Comparison of ENCODE assay signal across 12 mouse cellular contexts in the genomic region with DNA sequence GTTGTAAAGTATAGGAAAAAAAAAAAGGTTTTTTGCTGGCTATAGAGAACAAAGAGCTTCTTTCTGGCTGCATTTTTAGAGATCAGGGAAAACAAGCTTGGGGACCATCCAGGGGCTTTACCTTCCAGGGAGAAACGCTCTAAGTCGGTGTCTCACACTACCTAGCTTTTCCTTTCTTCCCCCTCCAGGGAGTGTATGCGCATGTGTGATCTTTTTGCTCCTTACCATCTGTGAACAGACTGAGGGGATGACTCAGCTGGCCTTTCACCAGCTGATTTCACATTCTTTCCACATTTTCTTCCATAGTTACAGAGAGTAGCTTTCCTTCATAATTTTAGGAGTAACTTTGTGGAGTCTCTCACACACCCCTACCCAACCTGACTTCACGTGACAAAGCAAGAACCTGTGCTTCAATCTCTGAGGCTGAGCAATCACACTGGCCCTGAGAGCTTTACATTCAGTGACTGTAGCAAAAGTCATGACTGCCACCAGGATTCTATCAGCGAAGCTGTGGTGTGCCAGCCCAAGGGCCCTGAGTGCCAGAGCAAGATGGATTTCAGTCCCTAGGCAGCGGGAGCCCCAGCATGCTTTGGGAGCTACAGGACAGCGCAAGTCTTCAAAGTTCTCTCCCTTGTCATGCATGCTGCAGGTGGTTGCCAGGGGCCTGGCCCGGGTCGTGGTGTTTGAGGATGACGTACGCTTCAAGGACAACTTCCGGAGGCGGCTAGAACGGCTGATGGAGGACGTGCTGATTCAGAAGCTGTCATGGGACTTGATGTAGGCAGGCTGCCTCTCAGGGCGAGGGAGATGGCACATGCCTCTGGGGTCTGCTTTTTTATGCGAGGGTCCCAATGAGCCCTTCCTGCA. TPM values are rescaled to one million over a fixed set of nuclear protein-coding genes. Genes with fewer than 3 reads are reported as not detected.
A peak's percentile ranks its signal among the peaks of the same experiment; 100 is the strongest.
DNase-seq lines count a peak whose midpoint lies in the region; ATAC-seq and TF ChIP-seq lines count a peak whose summit lies in the region.
"Had no signal": no experiment of that assay in that cellular context is flagged by ENCODE, and none has a peak within 500 bp of the region (broad histone marks: within the 10 kb centered on the region; RNA-seq: fewer than 3 reads in every experiment).

No protein-coding gene starts in this region.

- no peak overlapping the region for H3K4me3 ChIP-seq in lung, embryonic 14.5 days (ENCODE audit: low read depth, low read length)
- H3K4me3 ChIP-seq in heart, embryonic 13.5 days, result no peak overlapping the region
- H3K4me3 ChIP-seq in hindbrain, embryonic 12.5 days, result no peak overlapping the region
- no peak overlapping the region for H3K4me3 ChIP-seq in hindbrain, embryonic 16.5 days (ENCODE audit: low read length)
- H3K4me3 ChIP-seq: limb, embryonic 15.5 days had no signal

- no peak for ATAC-seq in cerebellum, adult (ENCODE audit: insufficient number of reproducible peaks, low FRiP score, low TSS enrichment)
- ATAC-seq in lung, embryonic 14.5 days (ENCODE audit: insufficient read depth), result no peak
- ATAC-seq in heart, embryonic 13.5 days (ENCODE audit: extremely low read depth, insufficient number of reproducible peaks, low FRiP score, low TSS enrichment), result no peak
- no peak for ATAC-seq in hindbrain, embryonic 12.5 days (ENCODE audit: low FRiP score)
- no peak for ATAC-seq in hindbrain, embryonic 16.5 days

- H3K4me2 ChIP-seq in lung, embryonic 14.5 days, result no peak overlapping the region
- H3K4me2 ChIP-seq in heart, embryonic 13.5 days, result no peak overlapping the region
- H3K4me2 ChIP-seq in hindbrain, embryonic 12.5 days (replicated peaks), result no peak overlapping the region
- no peak overlapping the region for H3K4me2 ChIP-seq in hindbrain, embryonic 16.5 days (ENCODE audit: low read length)
- H3K4me2 ChIP-seq: limb, embryonic 15.5 days had no signal

- H3K36me3 ChIP-seq in lung, embryonic 14.5 days (ENCODE audit: insufficient read depth), result peaks cover 5% of the 10 kb centered on the region; the same call in 1 of the 2 replicates
- H3K36me3 ChIP-seq in heart, embryonic 13.5 days, result peaks cover 27% of the 10 kb centered on the region
- peaks cover 18% of the 10 kb centered on the region for H3K36me3 ChIP-seq in hindbrain, embryonic 12.5 days
- H3K36me3 ChIP-seq in hindbrain, embryonic 16.5 days (ENCODE audit: control insufficient read depth, insufficient read depth, low read length), result peaks cover 8% of the 10 kb centered on the region

- no peak overlapping the region for H3K27ac ChIP-seq in lung, embryonic 14.5 days (ENCODE audit: low read depth)
- 0 out of 2 replicates have a peak overlapping the region, but pooled peaks have one; percentile 36 for H3K27ac ChIP-seq in heart, embryonic 13.5 days (replicated peaks)
- H3K27ac ChIP-seq in hindbrain, embryonic 12.5 days, result no peak overlapping the region
- no peak overlapping the region for H3K27ac ChIP-seq in hindbrain, embryonic 16.5 days (ENCODE audit: low read depth, low read length)
- H3K27ac ChIP-seq: limb, embryonic 15.5 days; macrophage had no signal

- H3K9ac ChIP-seq in lung, embryonic 14.5 days, result peak overlapping the region; percentile 13; the same call in 1 of the 2 replicates
- H3K9ac ChIP-seq in heart, embryonic 13.5 days, result 0 out of 2 replicates have a peak overlapping the region, but pooled peaks have one; percentile 33
- H3K9ac ChIP-seq in hindbrain, embryonic 12.5 days, result no peak overlapping the region
- H3K9ac ChIP-seq in hindbrain, embryonic 16.5 days (ENCODE audit: low read depth, low read length), result no peak overlapping the region
- H3K9ac ChIP-seq: limb, embryonic 15.5 days had no signal

- no peak for TF ChIP-seq CTCF in lung, embryonic 14.5 days (IDR thresholded peaks at IDR 0.05; ENCODE audit: low read depth)

- DNase-seq in cerebellum, adult 9-10 months, result peak; percentile 56
- DNase-seq in lung, embryonic 14.5 days, result no peak
- DNase-seq in lung, postnatal 10 days, result no peak
- peak; percentile 93 for DNase-seq in NIH3T3 (ENCODE audit: low read depth)
- DNase-seq: B cell, adult 2 months; gastrocnemius, postnatal 36 days had no signal

- H3K4me1 ChIP-seq in lung, embryonic 14.5 days (ENCODE audit: insufficient read depth), result no peaks in the 10 kb centered on the region
- peaks cover 9% of the 10 kb centered on the region; the same call in 1 of the 2 replicates for H3K4me1 ChIP-seq in heart, embryonic 13.5 days
- H3K4me1 ChIP-seq in hindbrain, embryonic 12.5 days, result peaks cover 5% of the 10 kb centered on the region; the same call in 1 of the 2 replicates
- H3K4me1 ChIP-seq in hindbrain, embryonic 16.5 days (ENCODE audit: control insufficient read depth, insufficient read depth, low read depth, low read length), result no peaks in the 10 kb centered on the region
- H3K4me1 ChIP-seq: limb, embryonic 15.5 days had no signal

- H3K27me3 ChIP-seq in lung, embryonic 14.5 days (ENCODE audit: insufficient read depth, low read length), result no peaks in the 10 kb centered on the region
- 0 out of 2 replicates have a peak, but pooled peaks cover 2% of the 10 kb centered on the region for H3K27me3 ChIP-seq in heart, embryonic 13.5 days (replicated peaks)
- no peaks in the 10 kb centered on the region for H3K27me3 ChIP-seq in hindbrain, embryonic 12.5 days
- H3K27me3 ChIP-seq in hindbrain, embryonic 16.5 days (replicated peaks; ENCODE audit: control insufficient read depth, insufficient read depth, low read length), result no peaks in the 10 kb centered on the region
- H3K27me3 ChIP-seq: limb, embryonic 15.5 days had no signal

- no peaks in the 10 kb centered on the region for H3K9me3 ChIP-seq in lung, embryonic 14.5 days (ENCODE audit: low read depth, low read length)
- H3K9me3 ChIP-seq in heart, embryonic 13.5 days, result no peaks in the 10 kb centered on the region
- H3K9me3 ChIP-seq in hindbrain, embryonic 12.5 days (replicated peaks), result no peaks in the 10 kb centered on the region
- H3K9me3 ChIP-seq in hindbrain, embryonic 16.5 days (ENCODE audit: control insufficient read depth, low read length), result no peaks in the 10 kb centered on the region
- H3K9me3 ChIP-seq: limb, embryonic 15.5 days had no signal

- 57% methylated on average over 17 of the region's 17 CpGs for WGBS in lung, embryonic 14.5 days
- 60% methylated on average over 17 of the region's 17 CpGs for WGBS in heart, embryonic 13.5 days
- WGBS in hindbrain, embryonic 12.5 days, result 75% methylated on average over 17 of the region's 17 CpGs
- WGBS in hindbrain, embryonic 16.5 days, result 79% methylated on average over 17 of the region's 17 CpGs

RNA-seq across cellular contexts. Expression of a gene that starts 8.8 kb away (rescaled TPM):
- 64.2 and 73.1 TPM in 2 replicates for polyA plus RNA-seq in lung, embryonic 14.5 days (2014; fragmentation: Nextera tagmentation; extraction: Ambion mirVana)
- 47.0 and 47.2 TPM in 2 replicates for polyA plus RNA-seq in heart, embryonic 13.5 days (2015; fragmentation: Nextera tagmentation; extraction: Ambion mirVana)
- polyA plus RNA-seq in hindbrain, embryonic 12.5 days (2016; fragmentation: Nextera tagmentation; extraction: Ambion mirVana), result 87.9 and 97.0 TPM in 2 replicates
- 61.0 and 61.2 TPM in 2 replicates for polyA plus RNA-seq in hindbrain, embryonic 16.5 days (2015; fragmentation: Nextera tagmentation; extraction: Ambion mirVana)

RNA-seq across cellular contexts. Expression of a gene that starts 11.2 kb away (rescaled TPM):
- polyA plus RNA-seq in lung, embryonic 14.5 days (2014; fragmentation: Nextera tagmentation; extraction: Ambion mirVana), result 11.0 and 12.0 TPM in 2 replicates
- polyA plus RNA-seq in heart, embryonic 13.5 days (2015; fragmentation: Nextera tagmentation; extraction: Ambion mirVana), result 19.6 and 21.5 TPM in 2 replicates
- polyA plus RNA-seq in hindbrain, embryonic 12.5 days (2016; fragmentation: Nextera tagmentation; extraction: Ambion mirVana), result 28.5 and 30.2 TPM in 2 replicates
- polyA plus RNA-seq in hindbrain, embryonic 16.5 days (2015; fragmentation: Nextera tagmentation; extraction: Ambion mirVana), result 22.6 and 25.8 TPM in 2 replicates

RNA-seq across cellular contexts. Expression of a gene that starts 55.0 kb away (rescaled TPM):
- polyA plus RNA-seq in lung, embryonic 14.5 days (2014; fragmentation: Nextera tagmentation; extraction: Ambion mirVana), result 59.0 and 64.0 TPM in 2 replicates
- polyA plus RNA-seq in heart, embryonic 13.5 days (2015; fragmentation: Nextera tagmentation; extraction: Ambion mirVana), result 33.1 and 39.7 TPM in 2 replicates
- 69.1 and 72.5 TPM in 2 replicates for polyA plus RNA-seq in hindbrain, embryonic 12.5 days (2016; fragmentation: Nextera tagmentation; extraction: Ambion mirVana)
- 59.6 and 66.0 TPM in 2 replicates for polyA plus RNA-seq in hindbrain, embryonic 16.5 days (2015; fragmentation: Nextera tagmentation; extraction: Ambion mirVana)

Comparison
In these comparisons a context has a peak if more than half of its experiments do, and no peak if none do; other contexts are left out.
1. DNase-seq: peak in cerebellum, adult 9-10 months (single experiment) and NIH3T3 (single experiment); none in lung, embryonic 14.5 days (single experiment) and lung, postnatal 10 days (single experiment).
2. H3K9ac ChIP-seq: peak in lung, embryonic 14.5 days (single experiment) and heart, embryonic 13.5 days (single experiment); none in hindbrain, embryonic 12.5 days (single experiment) and hindbrain, embryonic 16.5 days (single experiment).